ENCODE assay signal across 8 mouse cellular contexts in the genomic region with DNA sequence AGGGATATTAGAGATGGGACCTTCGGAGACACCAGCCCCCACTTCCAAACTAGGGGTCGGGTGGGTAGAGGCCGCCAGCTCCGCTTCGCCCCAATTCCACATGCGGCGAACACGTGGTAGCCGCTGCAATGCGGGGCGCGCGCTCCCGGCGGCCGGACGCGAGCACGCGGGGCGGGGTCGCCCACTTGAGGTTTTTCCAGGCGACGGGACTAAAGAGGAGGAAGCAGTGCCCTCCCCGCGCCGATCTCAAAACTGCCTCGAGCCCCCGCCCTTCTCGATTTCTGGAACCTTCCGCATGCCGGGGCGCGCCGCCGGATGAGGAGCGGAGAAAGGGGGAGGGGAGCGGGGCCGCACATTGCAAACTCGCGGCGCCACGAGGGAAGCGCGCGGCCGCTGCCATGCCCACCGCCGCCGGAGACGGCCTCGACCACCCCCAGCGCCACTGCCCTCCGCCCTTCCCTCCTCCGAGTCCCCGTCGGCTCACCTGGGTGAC. TPM values are rescaled to one million over a fixed set of nuclear protein-coding genes. Genes with fewer than 3 reads are reported as not detected.
A peak's percentile ranks its signal among the peaks of the same experiment; 100 is the strongest.
DNase-seq lines count a peak whose midpoint lies in the region; ATAC-seq lines count a peak whose summit lies in the region.

No protein-coding gene starts in this region.

- H3K27me3 ChIP-seq in heart, embryonic 15.5 days = no peaks in the 10 kb centered on the region
- no peaks in the 10 kb centered on the region for H3K27me3 ChIP-seq in liver, embryonic 15.5 days
- no peaks in the 10 kb centered on the region for H3K27me3 ChIP-seq in neural tube, embryonic 12.5 days (replicated peaks)

- no peaks in the 10 kb centered on the region for H3K9me3 ChIP-seq in heart, embryonic 15.5 days (replicated peaks)
- no peaks in the 10 kb centered on the region for H3K9me3 ChIP-seq in liver, embryonic 15.5 days (replicated peaks)
- H3K9me3 ChIP-seq in neural tube, embryonic 12.5 days = no peaks in the 10 kb centered on the region

- WGBS in heart, embryonic 15.5 days = under 1% methylated on average over 56 of the region's 57 CpGs
- under 1% methylated on average over 57 of the region's 57 CpGs for WGBS in liver, embryonic 15.5 days (ENCODE audit: insufficient replicate concordance)
- WGBS in neural tube, embryonic 12.5 days = under 1% methylated on average over 57 of the region's 57 CpGs

- peaks cover 38% of the 10 kb centered on the region for H3K36me3 ChIP-seq in heart, embryonic 15.5 days
- peaks cover 41% of the 10 kb centered on the region for H3K36me3 ChIP-seq in liver, embryonic 15.5 days (replicated peaks)
- peaks cover 27% of the 10 kb centered on the region for H3K36me3 ChIP-seq in neural tube, embryonic 12.5 days

- H3K27ac ChIP-seq in brown adipose tissue, adult 24 weeks (replicated peaks; ENCODE audit: low read depth, low read length) = peak overlapping the region; percentile 100
- peak overlapping the region; percentile 99 for H3K27ac ChIP-seq in heart, embryonic 15.5 days
- peak overlapping the region; percentile 95 for H3K27ac ChIP-seq in liver, embryonic 15.5 days (replicated peaks)
- H3K27ac ChIP-seq in neural tube, embryonic 12.5 days = peak overlapping the region; percentile 92

- H3K4me1 ChIP-seq in brown adipose tissue, adult 24 weeks (ENCODE audit: control insufficient read depth, insufficient read depth, insufficient read length, low read length) = peaks cover 5% of the 10 kb centered on the region
- peaks cover 30% of the 10 kb centered on the region for H3K4me1 ChIP-seq in heart, embryonic 15.5 days (replicated peaks)
- peaks cover 33% of the 10 kb centered on the region for H3K4me1 ChIP-seq in liver, embryonic 15.5 days (replicated peaks)
- H3K4me1 ChIP-seq in neural tube, embryonic 12.5 days = peaks cover 15% of the 10 kb centered on the region

- peak overlapping the region; percentile 98 for H3K9ac ChIP-seq in heart, embryonic 15.5 days
- peak overlapping the region; percentile 98 for H3K9ac ChIP-seq in liver, embryonic 15.5 days
- peak overlapping the region; percentile 99 for H3K9ac ChIP-seq in neural tube, embryonic 12.5 days

- peak; percentile 66 for ATAC-seq in heart, embryonic 15.5 days (replicated peaks; ENCODE audit: insufficient number of reproducible peaks, insufficient read depth, low FRiP score, low read depth)
- peak; percentile 59 for ATAC-seq in liver, embryonic 15.5 days (ENCODE audit: insufficient read depth)
- peak; percentile 31 for ATAC-seq in neural tube, embryonic 12.5 days (ENCODE audit: low FRiP score, low read depth)

- DNase-seq in CD4-positive, CD25-positive, alpha-beta regulatory T cell, adult 2 months (ENCODE audit: low read depth, low spot score) = peak; percentile 91
- DNase-seq in fibroblast of lung, adult 2 months (ENCODE audit: low read depth) = peak; percentile 42
- DNase-seq in kidney, postnatal 36 days = peak; percentile 93 to 94
- DNase-seq in telencephalon, adult 2 months (ENCODE audit: low read depth, low spot score) = peak; percentile 88

- peak overlapping the region; percentile 97 for H3K4me3 ChIP-seq in brown adipose tissue, adult 24 weeks (ENCODE audit: insufficient read depth, low read depth, low read length)
- H3K4me3 ChIP-seq in heart, embryonic 15.5 days = peak overlapping the region; percentile 83
- peak overlapping the region; percentile 93 for H3K4me3 ChIP-seq in liver, embryonic 15.5 days (replicated peaks)
- H3K4me3 ChIP-seq in neural tube, embryonic 12.5 days = peak overlapping the region; percentile 95

- peak overlapping the region; percentile 83 for H3K4me2 ChIP-seq in heart, embryonic 15.5 days
- peak overlapping the region; percentile 78 for H3K4me2 ChIP-seq in liver, embryonic 15.5 days
- H3K4me2 ChIP-seq in neural tube, embryonic 12.5 days (replicated peaks) = peak overlapping the region; percentile 76

RNA-seq across cellular contexts. Expression of gene Mat2a, which starts 0.5 kb away (rescaled TPM):
- 103 and 104 TPM in 2 replicates for polyA plus RNA-seq in brown adipose tissue, adult 24 weeks (2012; ENCODE audit: insufficient read depth, insufficient read length, missing spikeins)
- 247 and 267 TPM in 2 replicates for polyA plus RNA-seq in heart, embryonic 15.5 days (2015; fragmentation: Nextera tagmentation; extraction: Ambion mirVana)
- 136 and 143 TPM in 2 replicates for polyA plus RNA-seq in liver, embryonic 15.5 days (2015; fragmentation: Nextera tagmentation; extraction: Ambion mirVana)
- 379 and 423 TPM in 2 replicates for polyA plus RNA-seq in neural tube, embryonic 12.5 days (2016; fragmentation: Nextera tagmentation; extraction: Ambion mirVana)

RNA-seq across cellular contexts. Expression of gene Ggcx, which starts 24.8 kb away (rescaled TPM):
- 17.3 and 19.4 TPM in 2 replicates for polyA plus RNA-seq in brown adipose tissue, adult 24 weeks (2012; ENCODE audit: insufficient read depth, insufficient read length, missing spikeins)
- polyA plus RNA-seq in heart, embryonic 15.5 days (2015; fragmentation: Nextera tagmentation; extraction: Ambion mirVana) = 27.7 and 32.1 TPM in 2 replicates
- 27.5 and 29.8 TPM in 2 replicates for polyA plus RNA-seq in liver, embryonic 15.5 days (2015; fragmentation: Nextera tagmentation; extraction: Ambion mirVana)
- polyA plus RNA-seq in neural tube, embryonic 12.5 days (2016; fragmentation: Nextera tagmentation; extraction: Ambion mirVana) = 22.5 and 26.8 TPM in 2 replicates

RNA-seq across cellular contexts. Expression of gene Vamp8, which starts 48.4 kb away (rescaled TPM):
- polyA plus RNA-seq in brown adipose tissue, adult 24 weeks (2012; ENCODE audit: insufficient read depth, insufficient read length, missing spikeins) = 100 and 121 TPM in 2 replicates
- polyA plus RNA-seq in heart, embryonic 15.5 days (2015; fragmentation: Nextera tagmentation; extraction: Ambion mirVana) = 123 and 142 TPM in 2 replicates
- polyA plus RNA-seq in liver, embryonic 15.5 days (2015; fragmentation: Nextera tagmentation; extraction: Ambion mirVana) = 239 and 242 TPM in 2 replicates
- 31.8 and 34.6 TPM in 2 replicates for polyA plus RNA-seq in neural tube, embryonic 12.5 days (2016; fragmentation: Nextera tagmentation; extraction: Ambion mirVana)

RNA-seq across cellular contexts. Expression of gene Vamp5, which starts 58.6 kb away (rescaled TPM):
- polyA plus RNA-seq in brown adipose tissue, adult 24 weeks (2012; ENCODE audit: insufficient read depth, insufficient read length, missing spikeins) = 17.5 and 19.1 TPM in 2 replicates
- 43.2 and 46.1 TPM in 2 replicates for polyA plus RNA-seq in heart, embryonic 15.5 days (2015; fragmentation: Nextera tagmentation; extraction: Ambion mirVana)
- polyA plus RNA-seq in liver, embryonic 15.5 days (2015; fragmentation: Nextera tagmentation; extraction: Ambion mirVana) = 66.2 and 67.1 TPM in 2 replicates
- polyA plus RNA-seq in neural tube, embryonic 12.5 days (2016; fragmentation: Nextera tagmentation; extraction: Ambion mirVana) = 17.3 and 18.7 TPM in 2 replicates

Comparison
In these comparisons a context has a peak if more than half of its experiments do, and no peak if none do; other contexts are left out.
1. Peak in every context shown above with its lines: DNase-seq, ATAC-seq, H3K4me3 ChIP-seq and H3K27ac ChIP-seq.
2. DNase-seq: peak in every context shown above with its lines; median percentile 94 in kidney, postnatal 36 days; 91 in CD4-positive, CD25-positive, alpha-beta regulatory T cell, adult 2 months; 88 in telencephalon, adult 2 months; 42 in fibroblast of lung, adult 2 months.